Mouse (Mus musculus): Measurements from ENCODE around the gene Rexo4.

Rexo4 gene

DNA sequence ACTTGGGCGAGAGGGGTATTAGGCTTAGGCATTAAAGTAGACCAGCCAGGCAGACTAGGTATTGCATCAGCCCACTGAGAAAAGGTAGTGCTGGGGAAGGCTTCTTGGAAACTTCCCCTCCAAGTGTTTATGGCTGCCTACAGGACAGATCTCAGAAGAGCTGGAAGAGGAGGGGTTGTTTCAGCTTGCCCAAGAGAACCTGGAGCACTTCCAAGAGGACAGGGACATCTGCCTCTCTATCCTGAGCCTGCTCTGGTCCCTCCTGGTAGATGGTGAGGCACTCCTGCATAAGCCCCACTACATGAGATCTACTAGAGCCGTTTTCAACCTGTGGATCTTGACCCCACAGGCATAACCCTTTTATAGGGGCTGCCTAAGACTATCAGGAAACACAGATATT, 13.8 kb downstream of the Rexo4 start:
- DNase-seq (ENCODE audit: low read depth, low spot score) = no peak

GRCm38 (mm10) chr2:26943253-26943652, 20.9 kb downstream of the Rexo4 start:
- DNase-seq (ENCODE audit: low read depth, low spot score) = no peak

DNA sequence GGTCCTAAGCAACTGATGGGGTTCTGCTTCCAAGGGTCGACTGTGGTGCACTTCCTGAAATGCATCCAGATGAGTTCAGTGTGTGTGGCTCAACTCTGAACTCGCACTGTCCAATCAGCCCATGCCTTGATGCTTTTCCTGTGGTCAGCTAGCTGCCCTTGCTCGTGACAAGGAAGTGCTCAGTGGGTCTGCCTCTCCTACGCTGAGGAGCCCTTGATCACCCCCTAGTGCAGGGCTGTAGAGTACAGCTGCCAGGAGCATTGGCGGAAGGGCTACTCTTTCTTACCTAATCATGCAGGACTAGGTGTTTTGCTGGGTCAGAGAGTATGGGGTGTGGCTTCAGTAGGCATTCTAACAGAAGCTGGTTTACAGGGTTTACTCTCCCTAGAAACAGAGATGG, 22.6 kb downstream of the Rexo4 start:
- DNase-seq (ENCODE audit: low read depth, low spot score) = peak; percentile 28

- DNase-seq (ENCODE audit: low read depth, low spot score) = no peak
Measured at GRCm38 (mm10) chr2:26936425-26936824, 27.8 kb downstream of the Rexo4 start.

DNA sequence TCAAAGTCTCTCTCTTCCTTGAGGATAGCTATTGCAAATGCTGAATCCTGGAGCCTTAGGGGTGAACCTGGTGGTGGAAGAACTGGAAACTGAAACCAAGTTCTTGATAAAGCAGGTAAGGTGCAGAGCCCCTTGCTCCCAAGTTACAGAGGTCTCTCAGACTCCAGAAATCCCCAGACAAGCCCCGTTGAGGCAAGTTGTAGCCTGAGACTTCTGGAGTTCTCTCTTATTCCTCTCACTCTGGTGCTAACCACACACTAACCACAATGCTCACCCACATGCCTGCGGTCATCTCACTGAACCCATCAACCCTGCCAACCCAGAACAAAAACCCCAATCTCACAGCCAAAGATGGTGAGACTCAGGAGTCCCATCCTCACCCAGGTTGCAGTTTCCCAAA, 28.9 kb downstream of the Rexo4 start:
- DNase-seq (ENCODE audit: low read depth, low spot score) = no peak

DNA sequence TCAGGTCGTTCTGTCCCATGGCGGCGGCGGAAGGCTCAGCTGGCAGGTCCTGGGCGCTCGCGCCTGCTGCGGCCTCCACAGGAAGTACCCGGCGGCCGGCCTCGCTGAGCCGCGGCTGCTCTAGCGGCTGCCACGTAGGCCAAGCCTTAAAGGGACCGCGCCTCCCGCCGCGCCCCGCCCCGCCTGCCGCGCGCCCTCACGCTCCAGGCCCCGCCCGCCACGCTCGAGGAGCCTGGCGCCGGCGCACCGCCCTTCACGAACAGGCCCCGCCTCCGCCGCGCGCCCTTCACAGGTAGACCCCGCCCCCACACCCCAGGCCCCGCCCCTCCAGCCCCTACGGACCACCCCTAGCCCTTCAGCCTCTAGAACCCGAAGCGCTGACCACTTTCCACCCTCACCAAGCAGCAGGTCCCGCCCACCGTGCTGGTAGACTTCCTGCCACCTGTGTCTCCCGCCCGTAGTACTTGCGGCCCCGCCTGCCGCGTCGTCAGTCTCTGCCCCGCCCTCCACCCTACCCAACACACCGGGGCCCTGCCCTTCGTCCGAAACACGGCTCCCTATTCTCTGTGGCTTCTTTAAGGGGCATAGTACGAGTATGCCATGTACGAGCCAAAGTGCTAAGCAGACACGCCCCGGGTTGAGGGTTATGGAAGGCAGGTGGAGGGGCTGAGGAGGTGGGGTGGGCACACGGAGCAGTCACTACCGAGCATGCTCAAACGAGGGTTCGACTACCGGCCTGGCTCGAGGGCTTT, 30.7 kb downstream of the Rexo4 start, which contains the start of the genes Surf4 and Stkld1:
Gene Surf4, minus strand, starts transcription at position 625 of the 752 bp plus-strand sequence.
Gene Stkld1, plus strand, starts transcription at position 744 of the 752 bp plus-strand sequence.
- DNase-seq (ENCODE audit: low read depth, low spot score) = peak; percentile 98

- peak; percentile 61 for DNase-seq (ENCODE audit: low read depth, low spot score)
Measured at GRCm38 (mm10) chr2:26932473-26933303, 31.5 kb downstream of the Rexo4 start.

- DNase-seq (ENCODE audit: low read depth, low spot score) = peak; percentile 86
Measured at GRCm38 (mm10) chr2:26930390-26930789, 33.8 kb downstream of the Rexo4 start.

DNA sequence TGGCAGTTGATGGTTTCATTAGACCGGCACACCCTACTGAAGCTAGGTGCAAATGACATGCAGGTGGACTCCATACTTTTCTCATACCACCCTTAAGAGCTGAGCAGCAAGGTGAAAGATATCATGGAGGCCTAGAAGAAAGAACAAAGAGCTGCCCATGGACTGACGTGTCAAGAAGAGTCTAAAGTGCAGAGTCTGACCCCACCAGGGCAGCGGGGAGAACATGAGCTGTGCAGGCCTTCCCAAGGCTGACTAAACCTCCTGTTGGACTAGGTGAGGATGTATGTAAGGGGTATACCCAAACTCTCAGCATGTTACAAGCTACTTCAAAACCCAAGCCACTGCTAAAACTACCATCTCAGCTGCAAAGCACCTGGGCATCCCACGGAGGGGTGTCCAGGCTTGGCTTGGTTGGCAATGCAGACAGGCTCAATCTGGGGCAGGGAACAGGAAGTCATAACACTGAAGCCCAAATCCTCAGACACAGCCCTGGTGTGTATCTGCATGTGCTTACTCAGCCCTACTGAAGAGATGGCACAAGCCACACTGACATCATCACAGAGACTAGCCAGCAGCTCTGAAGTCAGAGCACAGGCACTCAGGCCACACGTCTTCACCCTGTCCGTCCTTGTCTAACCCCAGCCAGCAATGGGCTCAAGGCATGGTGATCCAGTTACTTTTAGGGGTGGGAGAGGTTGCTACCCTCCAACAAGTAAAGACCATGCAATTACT, 36.3 kb downstream of the Rexo4 start:
- no peak for DNase-seq (ENCODE audit: low read depth, low spot score)

- DNase-seq (ENCODE audit: low read depth, low spot score) = peak; percentile 41
Measured at GRCm38 (mm10) chr2:26921784-26922183, 42.4 kb downstream of the Rexo4 start.

DNA sequence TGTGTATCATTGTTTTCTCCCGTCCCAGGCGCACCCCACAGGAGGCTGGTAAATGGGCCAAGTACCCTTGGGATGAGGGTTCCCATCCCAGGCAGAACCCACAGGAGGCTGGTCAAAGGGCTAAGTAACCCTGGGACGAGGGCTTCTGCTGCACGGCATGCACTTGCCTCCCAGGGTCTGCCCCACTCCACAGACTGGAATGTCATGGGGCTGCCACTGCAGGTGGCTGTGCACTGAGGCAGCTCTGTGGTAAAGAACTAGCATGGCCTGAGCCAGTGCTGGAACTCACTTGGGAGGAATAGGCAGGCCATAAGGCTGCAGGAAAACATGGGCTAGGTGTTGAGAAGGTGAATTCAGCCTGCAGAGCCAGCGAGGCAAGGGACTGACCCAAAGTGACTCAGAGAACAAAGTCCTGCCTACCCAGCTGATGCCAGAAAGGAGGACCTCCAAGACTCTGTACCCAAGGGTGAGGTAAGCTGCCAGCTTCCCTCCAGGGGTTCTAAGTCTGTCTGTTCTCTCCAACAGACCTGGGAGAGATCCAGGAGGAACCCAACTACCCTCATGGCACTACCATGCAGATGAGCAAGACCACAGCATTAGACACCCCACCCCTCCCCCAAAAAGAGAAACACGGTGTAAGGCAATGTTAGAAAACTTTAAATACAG, 43.9 kb downstream of the Rexo4 start:
- no peak for DNase-seq (ENCODE audit: low read depth, low spot score)

DNA sequence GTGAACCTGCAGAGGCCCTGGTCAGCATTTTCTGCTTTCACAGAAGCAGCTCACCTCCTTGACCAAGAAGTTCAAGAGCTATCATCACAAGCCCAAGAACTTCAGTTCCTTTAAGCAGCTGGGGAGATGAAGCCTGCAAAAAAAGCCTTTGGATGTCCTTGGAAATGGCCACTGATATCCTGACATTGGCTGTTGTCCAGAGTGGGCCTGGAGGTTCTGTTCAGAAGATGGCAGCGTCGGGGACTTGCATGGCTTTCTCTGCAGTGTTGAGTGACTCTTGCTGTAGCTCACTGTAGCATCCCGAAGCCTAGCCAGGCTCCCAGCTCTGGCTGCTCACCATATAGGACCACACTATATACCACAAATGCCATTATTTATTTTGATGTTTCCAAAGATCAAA, 44.5 kb downstream of the Rexo4 start:
- no peak for DNase-seq (ENCODE audit: low read depth, low spot score)

DNA sequence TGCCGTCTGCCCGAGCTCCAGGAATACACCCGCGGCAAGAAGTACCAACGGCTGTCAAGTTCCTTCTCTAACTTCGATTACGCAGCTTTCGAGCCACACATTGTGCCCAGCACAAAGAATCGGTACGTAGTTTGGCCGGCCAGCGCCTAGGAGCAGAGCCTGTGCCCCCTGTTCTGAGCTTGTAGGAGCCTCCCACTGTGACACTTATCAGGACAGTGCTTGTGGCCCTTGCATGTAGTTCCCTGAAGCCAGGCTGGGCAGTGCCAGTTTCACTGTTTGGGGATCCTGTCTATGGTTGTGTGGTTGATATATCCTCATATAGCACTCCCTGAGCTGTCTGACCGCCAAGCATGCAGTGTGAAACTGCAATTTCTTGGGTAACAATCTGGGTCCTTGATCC, 47.4 kb downstream of the Rexo4 start:
- no peak for DNase-seq (ENCODE audit: low read depth, low spot score)

- peak; percentile 80 for DNase-seq (ENCODE audit: low read depth, low spot score)
Measured at GRCm38 (mm10) chr2:26915927-26916728, 48.1 kb downstream of the Rexo4 start, which contains the start of the genes Surf2 and Surf1. Gene Surf2, plus strand, starts transcription at chr2:26916367. Gene Surf1, minus strand, starts transcription at chr2:26916530.

GRCm38 (mm10) chr2:26914148-26914941, 49.8 kb downstream of the Rexo4 start:
- no peak for DNase-seq (ENCODE audit: low read depth, low spot score)

DNA sequence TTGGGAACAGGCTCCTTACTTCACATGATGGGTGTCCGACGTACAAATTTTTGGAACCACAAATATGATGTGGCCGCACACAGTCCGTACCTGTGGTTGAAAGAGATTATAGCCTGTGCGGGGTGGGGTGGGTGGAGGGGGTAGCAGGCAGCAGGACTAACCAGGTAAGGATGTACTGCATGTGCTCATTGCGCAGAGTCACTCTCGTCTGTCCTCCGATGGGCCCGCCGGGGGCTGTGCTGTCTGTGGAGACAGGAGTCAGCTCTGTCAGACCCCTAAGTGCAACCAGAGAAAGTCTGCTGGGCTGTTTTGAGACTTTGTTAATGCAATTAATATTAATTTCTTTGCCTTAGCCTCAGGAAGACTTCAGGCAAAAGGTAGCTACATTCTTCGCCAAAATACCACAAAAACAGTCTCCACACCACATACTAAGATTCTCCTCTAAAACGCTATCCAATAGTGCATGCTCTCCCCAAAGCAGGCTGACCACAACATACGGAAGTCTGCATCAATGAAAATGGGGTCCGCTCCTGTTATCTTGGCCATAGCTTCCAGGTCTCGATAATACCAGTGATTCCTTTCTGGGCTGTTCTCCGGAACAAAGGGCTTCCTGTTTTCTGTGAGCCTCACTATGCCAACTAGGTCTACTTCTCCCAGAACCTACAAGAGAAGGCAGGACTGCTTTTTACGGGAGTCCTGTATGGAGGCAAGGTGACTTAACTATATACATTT, 50.6 kb downstream of the Rexo4 start:
- DNase-seq (ENCODE audit: low read depth, low spot score) = peak; percentile 62

DNA sequence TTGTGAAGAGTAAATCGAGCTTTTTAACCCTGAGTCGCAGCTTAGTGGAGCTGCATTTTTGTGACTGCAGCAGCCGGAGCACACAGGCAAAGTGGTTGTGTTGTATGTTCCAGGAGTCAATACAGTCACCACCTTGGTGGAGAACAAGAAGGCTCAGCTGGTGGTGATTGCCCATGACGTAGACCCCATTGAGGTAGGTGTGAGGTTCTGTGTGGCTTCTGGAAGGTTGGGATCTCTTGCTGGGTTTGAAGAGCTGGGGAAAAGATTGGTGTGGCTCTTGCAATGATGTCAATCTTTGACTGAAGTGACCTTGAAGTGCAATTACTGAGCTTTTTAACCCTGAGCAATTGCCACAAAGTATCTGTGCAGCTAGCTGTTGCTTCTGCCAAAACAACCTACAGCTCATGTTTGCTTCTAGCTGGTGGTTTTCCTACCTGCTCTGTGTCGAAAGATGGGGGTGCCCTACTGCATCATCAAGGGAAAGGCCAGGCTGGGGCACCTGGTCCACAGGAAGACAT, 51.9 kb downstream of the Rexo4 start:
- peak; percentile 38 for DNase-seq (ENCODE audit: low read depth, low spot score)

GRCm38 (mm10) chr2:26910994-26911765, 53.0 kb downstream of the Rexo4 start:
- DNase-seq (ENCODE audit: low read depth, low spot score) = peak; percentile 77
